Mouse (Mus musculus): ENCODE results near the gene 1600002K03Rik. TPM values are rescaled to one million over a fixed set of nuclear protein-coding genes. Genes with fewer than 3 reads are reported as not detected.

Gene 1600002K03Rik
- polyA plus RNA-seq, 1 experiment = 8.4 TPM

DNA sequence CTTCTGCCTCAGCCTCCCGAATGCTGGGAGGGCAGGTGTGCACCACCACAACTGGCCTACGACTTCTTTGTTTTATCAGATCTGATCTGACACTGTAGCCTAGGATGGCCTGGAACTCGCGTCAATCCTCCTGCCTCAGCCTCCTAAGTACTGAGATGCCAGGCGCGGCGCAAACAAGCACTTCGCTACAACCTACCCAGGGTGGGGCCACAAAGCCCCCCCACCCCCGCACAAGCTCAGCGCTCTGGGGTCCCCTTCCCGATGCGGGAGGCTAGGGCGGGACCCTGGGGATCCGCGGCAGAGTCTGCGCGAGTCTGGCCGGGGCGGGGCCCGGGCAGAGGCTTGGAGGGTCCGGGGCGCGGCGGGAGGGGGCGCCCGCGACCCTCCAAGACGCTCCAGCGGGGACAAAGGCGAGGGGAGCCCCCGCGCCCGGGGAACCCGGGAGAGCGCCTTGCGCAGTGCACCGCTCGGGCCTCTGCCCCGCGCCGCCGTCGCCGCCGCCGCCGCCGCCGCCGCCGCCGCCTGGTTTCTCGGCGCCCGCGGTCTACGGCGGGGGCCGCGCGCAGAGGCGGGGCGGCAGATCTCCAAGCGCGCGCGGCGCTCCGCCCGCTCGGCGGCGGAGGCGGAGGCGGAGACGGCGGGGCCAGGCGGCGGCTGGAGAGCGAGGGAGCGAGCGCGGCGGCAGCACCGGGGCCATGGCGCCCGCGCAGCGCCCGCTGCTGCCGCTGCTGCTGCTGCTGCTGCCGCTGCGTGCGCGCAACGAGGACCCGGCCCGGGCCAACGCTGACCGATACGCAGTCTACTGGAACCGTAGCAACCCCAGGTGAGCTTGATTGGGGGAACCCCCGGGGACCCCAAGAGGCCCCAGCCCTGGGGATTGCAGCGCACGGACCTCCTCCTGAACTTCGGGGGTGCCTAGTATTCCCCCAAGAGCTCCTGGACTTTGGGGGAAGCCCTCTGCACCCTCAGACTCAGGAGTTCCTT, 6.6 kb downstream of the 1600002K03Rik start, which contains the start of gene Efna2:
Efna2 (plus strand) TSS at position 415 of the 984 bp plus-strand sequence.
- TF ChIP-seq POLR2A (IDR thresholded peaks at IDR 0.05; ENCODE audit: low read depth, low read length) = no peak
- no peak for TF ChIP-seq CTCF (IDR thresholded peaks at IDR 0.05; ENCODE audit: borderline replicate concordance, insufficient read depth, low read length)
- H3K27ac ChIP-seq (ENCODE audit: insufficient read depth, low read length) = no peak within 1 kb of the TSS
- H3K4me3 ChIP-seq (ENCODE audit: insufficient read depth, low read length) = peak within 1 kb of the TSS; percentile 66
- H3K4me1 ChIP-seq (ENCODE audit: control insufficient read depth, insufficient read depth, low read length) = peaks cover 8% of the 10 kb centered on the region; the same call in 1 of the 2 replicates

DNA sequence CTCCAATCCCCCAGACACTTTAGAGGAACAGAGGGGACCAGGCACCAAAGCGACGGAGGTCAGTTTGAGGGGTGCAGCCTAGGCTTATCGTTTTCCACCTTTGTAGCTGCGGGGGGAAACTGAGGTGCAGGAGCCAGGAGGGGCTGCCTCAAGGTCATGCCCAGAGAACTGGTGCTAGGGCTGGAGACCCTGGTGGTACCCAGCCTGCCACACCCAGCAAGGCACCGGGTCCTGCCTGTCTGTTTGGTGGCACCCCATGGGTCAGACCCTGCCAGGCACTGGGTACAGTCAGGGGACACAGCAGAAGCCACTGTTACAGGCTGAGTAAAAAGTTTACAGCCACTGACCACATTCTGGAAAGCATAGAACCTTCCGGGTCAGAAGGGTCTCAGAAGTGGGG, 7.5 kb downstream of the 1600002K03Rik start:
- Histone ChIP-seq H3K4me3 (ENCODE audit: insufficient read depth, low read length) (peak overlapping the region; percentile 66), H3K4me1 (ENCODE audit: control insufficient read depth, insufficient read depth, low read length) (peaks cover 8% of the 10 kb centered on the region; the same call in 1 of the 2 replicates), H3K27ac (ENCODE audit: insufficient read depth, low read length) (no peak overlapping the region)
- no peak for TF ChIP-seq POLR2A (IDR thresholded peaks at IDR 0.05; ENCODE audit: low read depth, low read length)
- TF ChIP-seq CTCF (IDR thresholded peaks at IDR 0.05; ENCODE audit: borderline replicate concordance, insufficient read depth, low read length) = no peak

- TF ChIP-seq POLR2A (IDR thresholded peaks at IDR 0.05; ENCODE audit: low read depth, low read length) = no peak
- peaks cover 6% of the 10 kb centered on the region; the same call in 1 of the 2 replicates for H3K4me1 ChIP-seq (ENCODE audit: control insufficient read depth, insufficient read depth, low read length)
- no peak overlapping the region for H3K4me3 ChIP-seq (ENCODE audit: insufficient read depth, low read length)
- no peak overlapping the region for H3K27ac ChIP-seq (ENCODE audit: insufficient read depth, low read length)
Measured at GRCm38 (mm10) chr10:80180823-80181222, 8.1 kb downstream of the 1600002K03Rik start.

DNA sequence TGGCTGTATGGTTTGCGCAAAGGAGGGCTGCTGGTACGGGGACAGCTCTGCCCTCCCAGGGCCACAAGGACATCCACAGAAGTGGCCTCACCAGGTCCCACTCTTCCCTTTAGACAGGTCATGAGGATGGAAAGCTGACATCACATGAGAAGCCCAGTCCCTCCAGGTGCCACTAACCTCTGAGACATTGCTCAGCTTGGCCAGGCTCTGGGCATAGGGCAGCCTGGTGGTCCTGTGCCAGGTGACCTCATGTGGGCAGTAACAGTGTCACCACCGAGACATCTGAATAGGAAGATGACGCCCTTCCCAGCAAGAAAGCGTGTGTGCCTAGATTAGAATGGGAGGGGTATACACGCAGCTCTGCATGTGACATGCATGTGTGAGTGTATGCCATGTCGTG, 9.8 kb downstream of the 1600002K03Rik start:
- Histone ChIP-seq H3K4me1 (ENCODE audit: control insufficient read depth, insufficient read depth, low read length) (0 out of 2 replicates have a peak, but pooled peaks cover 4% of the 10 kb centered on the region), H3K27ac (ENCODE audit: insufficient read depth, low read length) (no peak overlapping the region), H3K4me3 (ENCODE audit: insufficient read depth, low read length) (no peak overlapping the region)
- TF ChIP-seq CTCF (IDR thresholded peaks at IDR 0.05; ENCODE audit: borderline replicate concordance, insufficient read depth, low read length) (no peak), POLR2A (IDR thresholded peaks at IDR 0.05; ENCODE audit: low read depth, low read length) (no peak)

DNA sequence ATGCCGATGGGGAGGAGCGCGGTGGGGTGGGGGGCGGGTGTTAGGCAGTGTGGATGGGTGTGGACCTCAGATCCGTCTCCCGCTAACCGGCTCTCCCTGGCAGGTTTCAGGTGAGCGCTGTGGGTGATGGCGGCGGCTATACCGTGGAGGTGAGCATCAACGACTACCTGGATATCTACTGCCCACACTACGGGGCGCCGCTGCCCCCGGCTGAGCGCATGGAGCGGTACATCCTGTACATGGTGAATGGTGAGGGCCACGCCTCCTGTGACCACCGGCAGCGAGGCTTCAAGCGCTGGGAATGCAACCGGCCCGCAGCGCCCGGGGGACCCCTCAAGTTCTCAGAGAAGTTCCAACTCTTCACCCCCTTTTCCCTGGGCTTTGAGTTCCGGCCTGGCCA, 13.9 kb downstream of the 1600002K03Rik start:
- Histone ChIP-seq H3K4me3 (ENCODE audit: insufficient read depth, low read length) (no peak overlapping the region), H3K27ac (ENCODE audit: insufficient read depth, low read length) (no peak overlapping the region), H3K4me1 (ENCODE audit: control insufficient read depth, insufficient read depth, low read length) (peaks cover 2% of the 10 kb centered on the region; the same call in 1 of the 2 replicates)
- no peak for TF ChIP-seq POLR2A (IDR thresholded peaks at IDR 0.05; ENCODE audit: low read depth, low read length)
- TF ChIP-seq CTCF (IDR thresholded peaks at IDR 0.05; ENCODE audit: borderline replicate concordance, insufficient read depth, low read length) = no peak

GRCm38 (mm10) chr10:80187739-80188138, 15.0 kb downstream of the 1600002K03Rik start:
- no peak overlapping the region for H3K4me3 ChIP-seq (ENCODE audit: insufficient read depth, low read length)

GRCm38 (mm10) chr10:80188453-80189024, 15.8 kb downstream of the 1600002K03Rik start:
- TF ChIP-seq CTCF (IDR thresholded peaks at IDR 0.05; ENCODE audit: borderline replicate concordance, insufficient read depth, low read length) (no peak), POLR2A (IDR thresholded peaks at IDR 0.05; ENCODE audit: low read depth, low read length) (no peak)
- Histone ChIP-seq H3K4me1 (ENCODE audit: control insufficient read depth, insufficient read depth, low read length) (peaks cover 2% of the 10 kb centered on the region; the same call in 1 of the 2 replicates), H3K4me3 (ENCODE audit: insufficient read depth, low read length) (no peak overlapping the region), H3K27ac (ENCODE audit: insufficient read depth, low read length) (no peak overlapping the region)

More at GRCm38 (mm10) chr10:80187739-80188138, 15.0 kb downstream of the 1600002K03Rik start:
- TF ChIP-seq CTCF (IDR thresholded peaks at IDR 0.05; ENCODE audit: borderline replicate concordance, insufficient read depth, low read length) (no peak), POLR2A (IDR thresholded peaks at IDR 0.05; ENCODE audit: low read depth, low read length) (no peak)
- no peak overlapping the region for H3K27ac ChIP-seq (ENCODE audit: insufficient read depth, low read length)
- H3K4me1 ChIP-seq (ENCODE audit: control insufficient read depth, insufficient read depth, low read length) = peaks cover 2% of the 10 kb centered on the region; the same call in 1 of the 2 replicates

GRCm38 (mm10) chr10:80189999-80190398, 17.3 kb downstream of the 1600002K03Rik start:
- peaks cover 2% of the 10 kb centered on the region; the same call in 1 of the 2 replicates for H3K4me1 ChIP-seq (ENCODE audit: control insufficient read depth, insufficient read depth, low read length)
- H3K4me3 ChIP-seq (ENCODE audit: insufficient read depth, low read length) = no peak overlapping the region; the same call in 1 of the 2 replicates
- no peak overlapping the region for H3K27ac ChIP-seq (ENCODE audit: insufficient read depth, low read length)
- TF ChIP-seq POLR2A (IDR thresholded peaks at IDR 0.05; ENCODE audit: low read depth, low read length) = no peak
- no peak for TF ChIP-seq CTCF (IDR thresholded peaks at IDR 0.05; ENCODE audit: borderline replicate concordance, insufficient read depth, low read length)

DNA sequence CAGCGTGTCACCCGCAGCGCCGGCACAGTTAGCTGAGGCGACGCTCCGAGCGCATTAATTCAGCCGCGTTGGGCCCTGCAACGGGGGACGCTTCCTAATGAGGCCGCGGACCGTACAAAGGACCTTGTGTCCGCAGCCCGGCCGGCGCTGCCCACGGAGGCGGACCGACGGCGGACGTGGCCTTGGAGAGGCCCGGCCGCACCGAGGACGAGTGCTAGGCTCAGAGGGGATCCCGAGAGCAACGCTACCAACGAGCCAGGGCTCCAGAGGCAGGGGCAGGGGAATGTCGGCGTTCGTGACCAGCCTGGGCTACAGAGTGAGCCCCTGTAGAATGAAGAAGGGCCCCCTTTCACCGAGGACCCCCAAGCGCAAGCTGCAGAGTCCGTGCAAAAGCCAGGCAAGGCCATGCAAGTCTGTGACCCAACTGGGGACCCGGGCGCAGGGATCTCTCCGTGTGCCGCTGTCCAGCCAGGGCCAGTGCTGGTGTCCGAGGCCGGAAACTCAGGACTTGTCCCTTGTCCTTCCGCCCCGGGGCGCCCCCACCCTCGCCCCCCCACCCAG, 17.8 kb downstream of the 1600002K03Rik start:
- H3K4me1 ChIP-seq (ENCODE audit: control insufficient read depth, insufficient read depth, low read length) = peaks cover 2% of the 10 kb centered on the region; the same call in 1 of the 2 replicates
- TF ChIP-seq POLR2A (IDR thresholded peaks at IDR 0.05; ENCODE audit: low read depth, low read length) (no peak), CTCF (IDR thresholded peaks at IDR 0.05; ENCODE audit: borderline replicate concordance, insufficient read depth, low read length) (no peak)
- H3K4me3 ChIP-seq (ENCODE audit: insufficient read depth, low read length) = peak overlapping the region; percentile 24; the same call in 1 of the 2 replicates
- no peak overlapping the region for H3K27ac ChIP-seq (ENCODE audit: insufficient read depth, low read length)

Data from embryonic fibroblast, embryonic 13.5 days (primary cell).